10 mouse cellular contexts compared by ENCODE assay signal in the genomic region with DNA sequence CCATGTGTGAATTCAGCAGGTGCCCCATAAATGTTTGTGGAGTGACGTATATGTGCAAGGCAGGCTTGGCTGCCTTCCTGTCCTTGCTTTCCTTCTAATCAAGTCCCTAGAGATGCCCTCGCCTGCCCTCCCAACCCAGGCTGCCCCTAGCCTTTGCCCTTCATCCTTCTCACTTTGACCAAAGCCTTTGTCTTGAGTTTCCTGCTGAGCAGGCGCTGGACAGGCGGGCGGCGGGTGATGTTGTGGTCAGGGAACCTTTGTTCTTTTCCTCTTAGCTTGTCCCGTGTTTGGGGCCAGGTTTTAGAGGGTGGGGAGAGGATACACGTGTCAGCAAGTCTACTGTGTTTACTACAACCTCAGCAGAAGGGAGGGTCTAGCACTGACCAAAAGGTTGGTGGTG. TPM values are rescaled to one million over a fixed set of nuclear protein-coding genes. Genes with fewer than 3 reads are reported as not detected.
DNase-seq lines count a peak whose midpoint lies in the region; ATAC-seq and TF ChIP-seq lines count a peak whose summit lies in the region.
"Had no signal": no experiment of that assay in that cellular context is flagged by ENCODE, and none has a peak within 500 bp of the region (broad histone marks: within the 10 kb centered on the region; RNA-seq: fewer than 3 reads in every experiment).

No protein-coding gene starts in this region.

- no peak for ATAC-seq in heart, embryonic 12.5 days (ENCODE audit: insufficient number of reproducible peaks, low FRiP score)
- ATAC-seq in kidney, embryonic 14.5 days (ENCODE audit: low FRiP score, low TSS enrichment) = no peak

- no peaks in the 10 kb centered on the region for H3K9me3 ChIP-seq in heart, embryonic 12.5 days (replicated peaks)
- no peaks in the 10 kb centered on the region for H3K9me3 ChIP-seq in kidney, embryonic 14.5 days (ENCODE audit: control insufficient read depth, low read length)
- H3K9me3 ChIP-seq: midbrain, embryonic 12.5 days had no signal

- intact Hi-C loops in heart, adult 2 months (cut with DNase I) = no loop called here

- H3K4me1 ChIP-seq in heart, adult 2 months (ENCODE audit: control insufficient read depth, insufficient read depth, low read length) = peaks cover 22% of the 10 kb centered on the region
- H3K4me1 ChIP-seq in heart, embryonic 12.5 days (replicated peaks) = 0 out of 2 replicates have a peak, but pooled peaks cover 4% of the 10 kb centered on the region
- no peaks in the 10 kb centered on the region for H3K4me1 ChIP-seq in kidney, embryonic 14.5 days (ENCODE audit: control insufficient read depth, insufficient read depth, low read length)

- TF ChIP-seq EP300 in heart, adult 2 months (IDR thresholded peaks at IDR 0.05; ENCODE audit: insufficient read depth, low read depth, low read length) = peak; percentile 96

- peaks cover under 1% of the 10 kb centered on the region for H3K36me3 ChIP-seq in heart, adult 2 months (ENCODE audit: control insufficient read depth, insufficient read depth, low read length)
- no peaks in the 10 kb centered on the region for H3K36me3 ChIP-seq in heart, embryonic 12.5 days
- no peaks in the 10 kb centered on the region for H3K36me3 ChIP-seq in kidney, embryonic 14.5 days (ENCODE audit: control insufficient read depth, insufficient read depth, low read length)
- H3K36me3 ChIP-seq: midbrain, embryonic 12.5 days had no signal

- H3K4me2 ChIP-seq in heart, embryonic 12.5 days = no peak overlapping the region
- peak overlapping the region; percentile 95; the same call in 1 of the 2 replicates for H3K4me2 ChIP-seq in kidney, embryonic 14.5 days (replicated peaks; ENCODE audit: low read depth, low read length)
- H3K4me2 ChIP-seq: midbrain, embryonic 12.5 days had no signal

- 0 out of 2 replicates have a peak, but pooled peaks cover 3% of the 10 kb centered on the region for H3K79me2 ChIP-seq in heart, adult 2 months (replicated peaks; ENCODE audit: control insufficient read depth, insufficient read depth, low read length)

- no peak for TF ChIP-seq CTCF in heart, adult 2 months (IDR thresholded peaks at IDR 0.05)

- H3K9ac ChIP-seq in heart, adult 2 months (ENCODE audit: low read depth, low read length) = peak overlapping the region; percentile 59
- no peak overlapping the region for H3K9ac ChIP-seq in heart, embryonic 12.5 days
- H3K9ac ChIP-seq in kidney, embryonic 14.5 days (ENCODE audit: low read depth, low read length) = no peak overlapping the region
- H3K9ac ChIP-seq: midbrain, embryonic 12.5 days had no signal

- H3K27me3 ChIP-seq in heart, adult 2 months (ENCODE audit: control insufficient read depth, insufficient read depth, low read length) = no peaks in the 10 kb centered on the region
- peaks cover 76% of the 10 kb centered on the region for H3K27me3 ChIP-seq in heart, embryonic 12.5 days (replicated peaks)
- H3K27me3 ChIP-seq in kidney, embryonic 14.5 days (ENCODE audit: control insufficient read depth, insufficient read depth, low read length) = peaks cover 11% of the 10 kb centered on the region

- H3K27ac ChIP-seq in heart, adult 2 months = peak overlapping the region; percentile 77
- no peak overlapping the region for H3K27ac ChIP-seq in heart, embryonic 12.5 days (ENCODE audit: poor library complexity, severe bottlenecking)
- H3K27ac ChIP-seq in kidney, embryonic 14.5 days (ENCODE audit: low read depth, low read length) = no peak overlapping the region
- H3K27ac ChIP-seq: midbrain, embryonic 12.5 days had no signal

- TF ChIP-seq POLR2A in heart, adult 2 months (IDR thresholded peaks at IDR 0.05; ENCODE audit: insufficient read depth, low read depth, low read length) = peak; percentile 70

- DNase-seq in heart, adult 2 months = peak; percentile 71 to 80
- peak; percentile 67 for DNase-seq in adrenal gland, adult 8-10 months
- DNase-seq in heart, adult 8-10 months (ENCODE audit: low spot score) = peak; percentile 78
- no peak for DNase-seq in thymus, adult 18-20 months
- no peak for DNase-seq in right cerebral cortex, postnatal 25 days
- DNase-seq in testis, postnatal 10 days (ENCODE audit: low spot score) = no peak

- WGBS in heart, adult 2 months = 35% methylated on average over 8 of the region's 8 CpGs
- WGBS in heart, embryonic 12.5 days = 27% methylated on average over 8 of the region's 8 CpGs
- 28% methylated on average over 8 of the region's 8 CpGs for WGBS in kidney, embryonic 14.5 days

- peak overlapping the region; percentile 71 for H3K4me3 ChIP-seq in heart, adult 2 months
- H3K4me3 ChIP-seq in heart, embryonic 12.5 days = no peak overlapping the region
- no peak overlapping the region for H3K4me3 ChIP-seq in kidney, embryonic 14.5 days (ENCODE audit: low read length)
- H3K4me3 ChIP-seq: midbrain, embryonic 12.5 days had no signal

RNA-seq across cellular contexts. Expression of a gene that starts 32.2 kb away (rescaled TPM):
- total RNA-seq in heart, adult 2 months (2021) = 10 to 100 TPM; 56.0 to 57.1 TPM
- polyA plus RNA-seq in heart, adult 2 months (2012; rRNA removed) = 41.6 and 57.0 TPM in 2 replicates
- polyA plus RNA-seq in heart, embryonic 12.5 days (2016; fragmentation: Nextera tagmentation; extraction: Ambion mirVana) = 3.2 and 6.2 TPM in 2 replicates
- total RNA-seq in adrenal gland, adult 8-10 months (2022) = 100 to 1,000 TPM; 219 to 291 (median 255) TPM
- total RNA-seq in heart, adult 8-10 months (2022) = 10 to 100 TPM; 46.1 to 58.6 (median 52.8) TPM
- polyA plus RNA-seq in kidney, embryonic 14.5 days (2014; fragmentation: Nextera tagmentation; extraction: Ambion mirVana) = 11.0 and 16.4 TPM in 2 replicates

RNA-seq across cellular contexts. Expression of a gene that starts 43.0 kb away (rescaled TPM):
- total RNA-seq in heart, adult 2 months (2021) = not detected
- polyA plus RNA-seq in heart, adult 2 months (2012; rRNA removed) = not detected in 2 replicates
- polyA plus RNA-seq in heart, embryonic 12.5 days (2016; fragmentation: Nextera tagmentation; extraction: Ambion mirVana) = 0.74 and 2.9 TPM in 2 replicates
- total RNA-seq in adrenal gland, adult 8-10 months (2022) = 1 to 10 TPM in 2 of 4 experiments, not detected in 2; 4.4 to 8.6 TPM
- 1 to 10 TPM in 2 of 4 experiments, not detected in 2; 3.7 to 4.3 TPM for total RNA-seq in heart, adult 8-10 months (2022)
- 10.2 and 13.2 TPM in 2 replicates for polyA plus RNA-seq in kidney, embryonic 14.5 days (2014; fragmentation: Nextera tagmentation; extraction: Ambion mirVana)
- total RNA-seq: layer of hippocampus, postnatal 14 days had no signal
- polyA plus RNA-seq: midbrain, embryonic 12.5 days had no signal

Comparison
In these comparisons a context has a peak if more than half of its experiments do, and no peak if none do; other contexts are left out.
1. DNase-seq: peak in heart, adult 2 months (2 of 2), adrenal gland, adult 8-10 months (single experiment) and heart, adult 8-10 months (single experiment); none in thymus, adult 18-20 months (0 of 2), right cerebral cortex, postnatal 25 days (single experiment) and testis, postnatal 10 days (single experiment).